Mouse (Mus musculus) kidney, postnatal 0 days (tissue): ENCODE measurements around the gene Dhx57. TPM values are rescaled to one million over a fixed set of nuclear protein-coding genes. Genes with fewer than 3 reads are reported as not detected.
A peak's percentile ranks its signal among the peaks of the same experiment; 100 is the strongest.
"Not testable (repeated sequence)": the region's sequence is repeated elsewhere in the genome, so short reads cannot be mapped to it uniquely, and the experiment has no call there.

ENCODE experiments used
- ATAC-seq: fragments of 200-750 bp; cut with Nextera tagmentation; replicated peaks from 2 replicates; pipeline ENCODE4 v1.8.0; 2017; ENCODE audit warnings: low read depth, moderate number of reproducible peaks, moderate TSS enrichment, moderate library complexity; ENCODE audit not compliant: low FRiP score
- DNase-seq: peaks from one replicate; pipeline ENCODE4 v3.0.0-alpha.2; 2016; ENCODE audit warnings: low spot score
- H3K27ac ChIP-seq: fragments of 300-500 bp; sonication (generic); 2 replicates; pipeline ENCODE4 v1.5.1; 2014; ENCODE audit warnings: mild to moderate bottlenecking
- H3K27me3 ChIP-seq: fragments of 300-500 bp; sonication (generic); 2 replicates; pipeline ENCODE4 v1.6.1; 2014; ENCODE audit warnings: low read length, mixed read lengths; ENCODE audit not compliant: insufficient read depth
- H3K36me3 ChIP-seq: fragments of 300-500 bp; sonication (generic); 2 replicates; pipeline ENCODE4 v1.6.1; 2014; ENCODE audit warnings: low read length, mixed read lengths; ENCODE audit not compliant: insufficient read depth
- H3K4me1 ChIP-seq: fragments of 300-500 bp; sonication (generic); replicated peaks from 2 replicates; pipeline ENCODE4 v1.6.1; 2014; ENCODE audit warnings: antibody characterized with exemption, low read length, mixed read lengths; ENCODE audit not compliant: insufficient read depth
- H3K4me2 ChIP-seq: fragments of 300-500 bp; sonication (generic); 2 replicates; pipeline ENCODE4 v1.6.1; 2014; ENCODE audit warnings: mild to moderate bottlenecking, low read length, moderate library complexity, mixed read lengths
- H3K4me3 ChIP-seq: fragments of 300-500 bp; sonication (generic); replicated peaks from 2 replicates; pipeline ENCODE4 v1.5.1; 2014; ENCODE audit warnings: low read depth, low read length
- H3K9ac ChIP-seq: fragments of 300-500 bp; sonication (generic); 2 replicates; pipeline ENCODE4 v1.6.1; 2014; ENCODE audit warnings: low read depth, low read length
- H3K9me3 ChIP-seq: fragments of 300-500 bp; sonication (generic); replicated peaks from 2 replicates; pipeline ENCODE4 v1.6.1; 2016; ENCODE audit warnings: low read length, inconsistent platforms, mixed read lengths
- CTCF ChIP-seq: IDR thresholded peaks from 2 replicates; pipeline ENCODE4 v1.5.1; 2016; ENCODE audit warnings: antibody characterized with exemption, low read depth, mild to moderate bottlenecking, moderate library complexity
- WGBS: fragments of 180-500 bp; shearing (Covaris S2); extraction: QIAGEN DNeasy Blood & Tissue Kit; methylation state at CpG from one replicate; pipeline ENCODE4 v1.1.7; 2014; 5-methylcytosine and 5-hydroxymethylcytosine counted together
- polyA plus RNA-seq: library from polyadenylated mRNA; unstranded; fragments of >200 nt; fragmentation: Nextera tagmentation; extraction: Ambion mirVana; gene quantifications from 2 replicates; pipeline ENCODE4 v1.2.1, GENCODE M21; 2015

Dhx57 gene
- polyA plus RNA-seq, 1 experiment from 2014 or later, result 7.9 TPM

DNA sequence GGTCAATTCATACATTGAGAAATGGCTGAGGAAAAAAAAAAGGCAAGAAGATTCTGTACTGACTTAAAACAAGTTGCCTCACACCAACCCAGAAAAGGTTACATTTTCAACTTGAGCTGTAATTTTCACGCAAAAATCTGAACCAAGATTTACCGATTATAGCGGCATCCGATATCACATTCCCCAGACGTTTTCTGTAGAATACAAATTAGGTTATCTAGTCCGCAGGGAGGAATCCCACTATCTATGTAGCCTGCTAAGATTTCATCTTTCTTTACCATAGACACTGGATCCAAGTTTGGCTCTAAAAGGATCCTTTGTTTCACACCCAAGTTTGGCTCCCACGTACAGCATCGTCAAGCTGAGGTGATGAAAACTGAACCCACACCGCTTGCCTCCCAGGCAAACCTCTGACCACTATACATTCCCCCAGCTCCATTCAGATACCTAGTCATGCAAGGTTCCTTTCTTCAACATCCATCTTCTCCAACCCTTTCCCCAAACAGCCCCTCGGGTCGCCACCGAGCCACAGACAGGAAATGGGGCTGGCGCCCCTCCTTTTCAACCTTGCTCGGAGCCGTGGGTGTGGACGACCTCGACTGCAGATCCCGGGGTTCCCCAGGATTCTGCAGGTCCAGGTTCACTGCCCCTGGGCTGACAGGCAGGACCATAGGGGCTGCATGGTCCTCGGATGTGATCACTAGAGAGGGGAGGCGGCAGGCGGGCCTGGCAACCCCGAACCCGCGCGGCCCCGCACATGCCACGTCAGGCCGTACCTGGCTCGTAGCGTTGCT lies 799 bp downstream of the Dhx57 start:
- Histone ChIP-seq H3K4me1 (peaks cover 4% of the 10 kb centered on the region; the same call in 1 of the 2 replicates), H3K27me3 (no peaks in the 10 kb centered on the region), H3K27ac (peak overlapping the region; percentile 79), H3K9ac (peak overlapping the region; percentile 87), H3K36me3 (no peaks in the 10 kb centered on the region), H3K4me3 (peak overlapping the region; percentile 91), H3K9me3 (no peaks in the 10 kb centered on the region), H3K4me2 (peak overlapping the region; percentile 86)
- ATAC-seq (no peak), DNase-seq (peak; percentile 31)
- TF ChIP-seq CTCF, result no peak
- WGBS, result under 1% methylated on average over 30 of the region's 30 CpGs

DNA sequence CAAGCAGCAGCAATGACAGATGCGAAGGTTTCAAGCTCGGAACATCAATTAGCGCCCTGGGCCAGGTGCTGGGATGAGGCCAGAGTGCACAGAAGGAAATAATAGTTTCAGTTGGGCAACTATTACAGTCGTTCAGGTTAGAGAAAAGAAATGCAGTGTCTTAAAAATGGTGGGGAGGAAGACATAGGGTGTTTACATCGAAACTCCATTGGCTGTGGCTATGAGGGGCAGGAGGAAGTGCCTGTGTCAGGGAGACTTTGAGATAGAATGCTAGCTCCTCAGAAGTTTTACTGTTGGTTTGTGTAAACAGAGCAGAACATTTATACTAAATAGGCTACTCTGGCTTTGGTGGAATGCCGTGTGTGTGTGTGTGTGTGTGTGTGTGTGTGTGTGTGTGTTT lies 2.3 kb downstream of the Dhx57 start:
- Histone ChIP-seq H3K9ac (no peak overlapping the region), H3K4me3 (no peak overlapping the region), H3K4me1 (peaks cover 4% of the 10 kb centered on the region; the same call in 1 of the 2 replicates), H3K4me2 (no peak overlapping the region), H3K27ac (no peak overlapping the region), H3K27me3 (no peaks in the 10 kb centered on the region), H3K36me3 (no peaks in the 10 kb centered on the region), H3K9me3 (no peaks in the 10 kb centered on the region)
- TF ChIP-seq CTCF, result no peak
- 79% methylated on average over 6 of the region's 6 CpGs for WGBS
- ATAC-seq, result no peak
- no peak for DNase-seq

DNA sequence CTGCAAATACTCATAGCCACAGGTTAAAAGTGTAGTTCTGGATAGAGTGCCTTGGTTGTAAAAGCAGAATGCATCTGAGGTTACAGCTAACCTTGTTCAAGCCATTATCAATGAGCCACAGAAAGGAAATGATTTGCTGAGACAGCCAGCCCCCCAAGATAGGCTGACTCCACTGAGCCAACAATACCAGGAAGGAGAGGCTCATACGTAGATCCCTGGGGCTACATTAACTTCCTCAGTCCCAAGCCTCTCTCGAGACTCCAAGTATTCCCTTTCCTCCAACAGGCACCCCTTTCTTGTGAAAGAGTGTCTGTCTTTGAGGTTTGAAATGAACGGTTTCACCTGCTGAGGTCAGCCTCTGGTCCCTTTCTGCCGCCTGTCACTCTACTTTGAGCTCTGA lies 5.8 kb downstream of the Dhx57 start:
- H3K4me2 ChIP-seq, result no peak overlapping the region
- TF ChIP-seq CTCF, result no peak
- no peak overlapping the region for H3K27ac ChIP-seq
- no peaks in the 10 kb centered on the region for H3K9me3 ChIP-seq
- no peak overlapping the region for H3K9ac ChIP-seq
- H3K36me3 ChIP-seq, result 0 out of 2 replicates have a peak, but pooled peaks cover 5% of the 10 kb centered on the region
- no peak overlapping the region for H3K4me3 ChIP-seq
- no peak for ATAC-seq
- H3K4me1 ChIP-seq, result peaks cover 3% of the 10 kb centered on the region; the same call in 1 of the 2 replicates
- DNase-seq, result no peak
- no peaks in the 10 kb centered on the region for H3K27me3 ChIP-seq
- 78% methylated on average over 4 of the region's 4 CpGs for WGBS

DNA sequence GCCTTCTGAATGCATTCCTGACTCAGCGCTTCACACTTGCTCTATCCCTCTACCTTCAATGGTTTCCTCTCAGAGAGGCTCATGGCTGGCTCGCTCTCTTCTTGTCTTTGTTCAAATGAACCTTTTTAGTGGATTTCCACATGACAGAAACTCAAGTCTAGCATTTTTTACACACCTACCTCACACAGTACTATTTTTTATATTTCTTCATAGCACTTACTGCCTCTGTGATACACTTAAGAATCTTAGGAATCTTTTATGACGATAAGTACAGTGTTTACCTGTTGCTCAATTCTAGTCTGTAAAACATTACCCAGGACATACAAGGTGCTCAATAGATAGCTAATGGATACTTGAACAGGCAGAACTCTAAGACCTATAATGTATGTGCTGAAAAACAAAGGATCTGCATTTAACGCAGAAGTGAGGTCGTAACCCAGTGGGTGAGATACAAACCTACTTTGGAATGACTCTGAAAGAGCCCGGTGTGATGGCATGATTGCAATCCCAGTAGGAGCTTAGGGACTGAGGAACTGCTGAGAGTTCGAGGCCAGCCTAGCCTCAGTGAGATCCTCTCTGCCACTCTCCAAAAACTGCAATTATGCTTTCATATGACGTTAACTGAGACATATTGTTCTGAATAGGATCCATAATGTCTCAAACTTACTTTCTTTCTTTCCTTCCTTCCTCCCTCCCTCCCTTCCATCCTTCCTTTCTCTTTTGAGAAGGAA lies 10.8 kb downstream of the Dhx57 start:
- Histone ChIP-seq H3K4me3 (no peak overlapping the region), H3K9me3 (no peaks in the 10 kb centered on the region), H3K4me1 (no peaks in the 10 kb centered on the region), H3K4me2 (no peak overlapping the region), H3K27me3 (no peaks in the 10 kb centered on the region), H3K36me3 (peaks cover 17% of the 10 kb centered on the region), H3K9ac (no peak overlapping the region), H3K27ac (no peak overlapping the region)
- no peak for TF ChIP-seq CTCF
- 91% methylated on average over 8 of the region's 8 CpGs for whole genome bisulfite sequencing
- ATAC-seq (no peak), DNase-seq (no peak)

DNA sequence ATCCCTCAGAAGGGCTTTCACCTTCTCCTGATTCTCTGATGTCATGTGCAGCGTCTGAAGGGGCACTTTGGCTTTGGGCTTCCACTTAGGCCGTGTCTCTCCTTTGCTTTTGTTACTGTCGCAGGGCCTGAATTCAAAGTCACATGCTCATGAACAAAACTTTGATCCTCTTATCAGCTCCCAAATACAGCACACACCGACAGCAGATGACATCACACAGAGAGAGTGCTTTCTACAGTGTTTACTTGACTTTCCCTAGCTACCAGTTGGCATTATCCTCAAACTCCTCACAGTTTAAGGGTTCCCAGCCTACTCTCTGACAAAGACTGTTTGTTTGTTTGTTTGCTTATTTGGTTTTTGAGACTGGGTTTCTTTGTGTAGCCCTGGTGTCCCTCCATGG lies 12.0 kb downstream of the Dhx57 start:
- H3K36me3 ChIP-seq, result peaks cover 26% of the 10 kb centered on the region
- no peak overlapping the region for H3K4me3 ChIP-seq
- H3K4me2 ChIP-seq, result no peak overlapping the region
- H3K4me1 ChIP-seq, result no peaks in the 10 kb centered on the region
- 96% methylated on average over 4 of the region's 4 CpGs for WGBS
- DNase-seq (no peak), ATAC-seq (no peak)
- H3K27ac ChIP-seq, result no peak overlapping the region
- TF ChIP-seq CTCF, result no peak
- H3K9ac ChIP-seq, result no peak overlapping the region
- H3K27me3 ChIP-seq, result no peaks in the 10 kb centered on the region
- no peaks in the 10 kb centered on the region for H3K9me3 ChIP-seq

DNA sequence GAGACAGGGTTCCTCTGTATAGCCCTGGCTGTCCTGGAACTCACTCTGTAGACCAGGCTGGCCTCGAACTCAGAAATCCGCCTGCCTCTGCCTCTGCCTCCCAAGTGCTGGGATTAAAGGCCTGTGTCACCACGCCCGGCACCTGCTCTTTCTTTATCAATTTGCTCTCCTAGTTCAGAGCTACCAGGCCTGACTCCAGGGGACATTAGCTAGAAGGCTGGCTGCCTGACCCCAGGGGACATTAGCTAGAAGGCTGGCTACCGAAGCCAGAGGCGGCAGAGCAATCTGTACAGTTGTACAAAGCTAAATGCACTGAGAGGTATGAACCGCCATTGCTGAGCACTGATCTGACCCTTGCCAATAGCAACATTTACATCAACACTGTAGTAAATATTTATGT lies 19.7 kb downstream of the Dhx57 start:
- ATAC-seq, DNase-seq, H3K4me2 ChIP-seq, H3K4me1 ChIP-seq, H3K27ac ChIP-seq, H3K4me3 ChIP-seq, H3K9me3 ChIP-seq, H3K27me3 ChIP-seq, H3K9ac ChIP-seq: not testable (repeated sequence)
- H3K36me3 ChIP-seq, result peaks cover 58% of the 10 kb centered on the region
- WGBS, result 98% methylated on average over 7 of the region's 7 CpGs
